Mouse (Mus musculus) hindbrain, embryonic 16.5 days (tissue): ENCODE data around the gene Acot11. TPM values are rescaled to one million over a fixed set of nuclear protein-coding genes. Genes with fewer than 3 reads are reported as not detected.

Source experiments
- ATAC-seq: fragments of 200-750 bp; cut with Nextera tagmentation; 2 replicates; pipeline ENCODE4 v1.8.0; 2017; ENCODE audit warnings: moderate TSS enrichment, moderate library complexity
- H3K27ac ChIP-seq: fragments of 300-500 bp; sonication (generic); 2 replicates; pipeline ENCODE4 v1.5.1; 2014; ENCODE audit warnings: low read depth, mild to moderate bottlenecking, control low read depth, low read length, moderate library complexity
- H3K27me3 ChIP-seq: fragments of 300-500 bp; sonication (generic); replicated peaks from 2 replicates; pipeline ENCODE4 v1.6.1; 2014; ENCODE audit warnings: low read length; ENCODE audit not compliant: control insufficient read depth, insufficient read depth
- H3K36me3 ChIP-seq: fragments of 300-500 bp; sonication (generic); 2 replicates; pipeline ENCODE4 v1.6.1; 2014; ENCODE audit warnings: mild to moderate bottlenecking, low read length, moderate library complexity, mixed read lengths; ENCODE audit not compliant: control insufficient read depth, insufficient read depth
- H3K4me1 ChIP-seq: fragments of 300-500 bp; sonication (generic); 2 replicates; pipeline ENCODE4 v1.6.1; 2014; ENCODE audit warnings: low read depth, low read length; ENCODE audit not compliant: control insufficient read depth, insufficient read depth
- H3K4me2 ChIP-seq: fragments of 300-500 bp; sonication (generic); 2 replicates; pipeline ENCODE4 v1.6.1; 2014; ENCODE audit warnings: mild to moderate bottlenecking, low read length, control low read depth, moderate library complexity
- H3K4me3 ChIP-seq: fragments of 300-500 bp; sonication (generic); 2 replicates; pipeline ENCODE4 v1.5.1; 2014; ENCODE audit warnings: mild to moderate bottlenecking, low read length, control low read depth, moderate library complexity
- H3K9ac ChIP-seq: fragments of 300-500 bp; sonication (generic); 2 replicates; pipeline ENCODE4 v1.6.1; 2014; ENCODE audit warnings: low read depth, mild to moderate bottlenecking, control low read depth, low read length, moderate library complexity
- H3K9me3 ChIP-seq: fragments of 300-500 bp; sonication (generic); 2 replicates; pipeline ENCODE4 v1.6.1; 2014; ENCODE audit warnings: mild to moderate bottlenecking, low read length, moderate library complexity; ENCODE audit not compliant: control insufficient read depth
- WGBS: fragments of 180-500 bp; shearing (Covaris S2); extraction: QIAGEN DNeasy Blood & Tissue Kit; methylation state at CpG from one replicate; pipeline ENCODE4 v1.1.7; 2014; 5-methylcytosine and 5-hydroxymethylcytosine counted together
- polyA plus RNA-seq: library from polyadenylated mRNA; unstranded; fragments of >200 nt; fragmentation: Nextera tagmentation; extraction: Ambion mirVana; gene quantifications from 2 replicates; pipeline ENCODE4 v1.2.1, GENCODE M21; 2015

Acot11 gene
- polyA plus RNA-seq, 1 experiment from 2014 or later = 2.7 TPM

GRCm38 (mm10) chr4:106839254-106839834, 34.5 kb upstream of the Acot11 start:
- H3K4me3 ChIP-seq = peak overlapping the region; percentile 59
- under 1% methylated on average over 32 of the region's 32 CpGs for WGBS
- H3K9ac ChIP-seq = peak overlapping the region; percentile 84
- H3K4me2 ChIP-seq = peak overlapping the region; percentile 100
- no peaks in the 10 kb centered on the region for H3K36me3 ChIP-seq
- H3K9me3 ChIP-seq = no peaks in the 10 kb centered on the region
- peaks cover 32% of the 10 kb centered on the region for H3K4me1 ChIP-seq
- H3K27me3 ChIP-seq = no peaks in the 10 kb centered on the region
- peak overlapping the region; percentile 98 for H3K27ac ChIP-seq
- ATAC-seq = no peak

- H3K4me3 ChIP-seq = peak overlapping the region; percentile 59
- H3K4me1 ChIP-seq = peaks cover 32% of the 10 kb centered on the region
- no peaks in the 10 kb centered on the region for H3K9me3 ChIP-seq
- peak; percentile 88 for ATAC-seq
- H3K27me3 ChIP-seq = no peaks in the 10 kb centered on the region
- H3K9ac ChIP-seq = peak overlapping the region; percentile 84
- H3K27ac ChIP-seq = peak overlapping the region; percentile 98
- WGBS = 1% methylated on average over 36 of the region's 36 CpGs
- H3K4me2 ChIP-seq = peak overlapping the region; percentile 100
- H3K36me3 ChIP-seq = no peaks in the 10 kb centered on the region
Measured at GRCm38 (mm10) chr4:106838548-106839253, 33.9 kb upstream of the Acot11 start.

GRCm38 (mm10) chr4:106837964-106838363, 33.2 kb upstream of the Acot11 start:
- H3K4me1 ChIP-seq = peaks cover 32% of the 10 kb centered on the region
- H3K4me2 ChIP-seq = peak overlapping the region; percentile 59
- no peaks in the 10 kb centered on the region for H3K9me3 ChIP-seq
- H3K36me3 ChIP-seq = no peaks in the 10 kb centered on the region
- H3K9ac ChIP-seq = peak overlapping the region; percentile 62
- peak overlapping the region; percentile 32 for H3K4me3 ChIP-seq
- H3K27ac ChIP-seq = peak overlapping the region; percentile 98
- no peaks in the 10 kb centered on the region for H3K27me3 ChIP-seq
- WGBS = 0% methylated on average over 16 of the region's 18 CpGs
- ATAC-seq = peak; percentile 44

GRCm38 (mm10) chr4:106837425-106837824, 32.6 kb upstream of the Acot11 start:
- Histone ChIP-seq H3K4me2 (peak overlapping the region; percentile 59), H3K9me3 (no peaks in the 10 kb centered on the region), H3K36me3 (no peaks in the 10 kb centered on the region), H3K27me3 (no peaks in the 10 kb centered on the region), H3K4me1 (peaks cover 32% of the 10 kb centered on the region), H3K4me3 (peak overlapping the region; percentile 32), H3K27ac (peak overlapping the region; percentile 98), H3K9ac (peak overlapping the region; percentile 62)
- WGBS = 7% methylated on average over 9 of the region's 9 CpGs
- ATAC-seq = no peak

GRCm38 (mm10) chr4:106830545-106831112, 25.8 kb upstream of the Acot11 start:
- 76% methylated on average over 6 of the region's 6 CpGs for WGBS
- H3K27me3 ChIP-seq = no peaks in the 10 kb centered on the region

GRCm38 (mm10) chr4:106827738-106828361, 23.1 kb upstream of the Acot11 start:
- Histone ChIP-seq H3K4me1 (peaks cover 8% of the 10 kb centered on the region), H3K27me3 (no peaks in the 10 kb centered on the region), H3K4me2 (peak overlapping the region; percentile 82), H3K9me3 (no peaks in the 10 kb centered on the region), H3K36me3 (no peaks in the 10 kb centered on the region), H3K4me3 (peak overlapping the region; percentile 41), H3K9ac (peak overlapping the region; percentile 65), H3K27ac (peak overlapping the region; percentile 49)
- peak; percentile 76 for ATAC-seq
- WGBS = under 1% methylated on average over 34 of the region's 42 CpGs

More at GRCm38 (mm10) chr4:106830545-106831112, 25.8 kb upstream of the Acot11 start:
- Histone ChIP-seq H3K9ac (no peak overlapping the region), H3K4me1 (peaks cover 8% of the 10 kb centered on the region), H3K27ac (no peak overlapping the region), H3K9me3 (no peaks in the 10 kb centered on the region), H3K36me3 (no peaks in the 10 kb centered on the region), H3K4me2 (no peak overlapping the region), H3K4me3 (no peak overlapping the region)
- no peak for ATAC-seq

GRCm38 (mm10) chr4:106825229-106825628, 20.4 kb upstream of the Acot11 start:
- no peak overlapping the region for H3K4me3 ChIP-seq
- H3K9ac ChIP-seq = 0 out of 2 replicates have a peak overlapping the region, but pooled peaks have one; percentile 20
- no peaks in the 10 kb centered on the region for H3K36me3 ChIP-seq
- no peak overlapping the region for H3K4me2 ChIP-seq
- no peaks in the 10 kb centered on the region for H3K9me3 ChIP-seq
- no peak for ATAC-seq
- peaks cover 8% of the 10 kb centered on the region for H3K4me1 ChIP-seq
- WGBS = 75% methylated on average over 5 of the region's 5 CpGs
- H3K27me3 ChIP-seq = no peaks in the 10 kb centered on the region
- H3K27ac ChIP-seq = no peak overlapping the region

GRCm38 (mm10) chr4:106819404-106819803, 14.6 kb upstream of the Acot11 start:
- no peak for ATAC-seq
- Histone ChIP-seq H3K4me3 (no peak overlapping the region), H3K36me3 (no peaks in the 10 kb centered on the region), H3K27me3 (no peaks in the 10 kb centered on the region), H3K27ac (no peak overlapping the region), H3K4me2 (no peak overlapping the region), H3K9ac (no peak overlapping the region), H3K9me3 (no peaks in the 10 kb centered on the region), H3K4me1 (peaks cover 8% of the 10 kb centered on the region)

- no peak overlapping the region for H3K27ac ChIP-seq
- no peak overlapping the region for H3K9ac ChIP-seq
- no peak overlapping the region for H3K4me3 ChIP-seq
- H3K27me3 ChIP-seq = no peaks in the 10 kb centered on the region
- no peak for ATAC-seq
- no peak overlapping the region for H3K4me2 ChIP-seq
- no peaks in the 10 kb centered on the region for H3K36me3 ChIP-seq
- 76% methylated on average over 6 of the region's 6 CpGs for WGBS
- H3K9me3 ChIP-seq = no peaks in the 10 kb centered on the region
- H3K4me1 ChIP-seq = peaks cover 8% of the 10 kb centered on the region
Measured at GRCm38 (mm10) chr4:106818332-106818731, 13.5 kb upstream of the Acot11 start.
